Mouse (Mus musculus) CH12.LX (cell line): ENCODE results near the gene Btbd17.

Experiments
- BHLHE40 ChIP-seq: IDR thresholded peaks from 2 replicates; pipeline ENCODE4 v1.6.1; 2011; ENCODE audit warnings: mild to moderate bottlenecking, low read depth, low read length, improper control_type of control experiment
- CHD2 ChIP-seq: IDR thresholded peaks from 2 replicates; pipeline ENCODE4 v1.6.1; 2011; ENCODE audit warnings: low read length, improper control_type of control experiment
- CTCF ChIP-seq, 2 experiments: IDR thresholded peaks in 1 of 2; conservative IDR thresholded peaks in 1 of 2; 2 replicates each; pipeline ENCODE4 v1.5.1; 2011 to 2012; ENCODE audit warnings: low read depth in 2 of 2, low read length in 2 of 2, improper control_type of control experiment in 1 of 2, inconsistent platforms in 1 of 2, mild to moderate bottlenecking in 1 of 2, moderate library complexity in 1 of 2
- IRF4 ChIP-seq: IDR thresholded peaks from 2 replicates; pipeline ENCODE4 v1.6.1; 2014; ENCODE audit warnings: low read depth, mild to moderate bottlenecking, inconsistent platforms, low read length, improper control_type of control experiment
- JUN ChIP-seq: IDR thresholded peaks from 2 replicates; pipeline ENCODE4 v1.6.1; 2011; ENCODE audit warnings: low read depth, mild to moderate bottlenecking, low read length, improper control_type of control experiment, moderate library complexity; ENCODE audit not compliant: insufficient read depth
- KAT2A ChIP-seq: IDR thresholded peaks from 2 replicates; pipeline ENCODE4 v1.6.1; 2012; ENCODE audit warnings: low read length, improper control_type of control experiment, inconsistent platforms; ENCODE audit not compliant: insufficient replicate concordance
- USF1 ChIP-seq: IDR thresholded peaks from 2 replicates; pipeline ENCODE4 v1.6.1; 2014; ENCODE audit warnings: low read depth, mild to moderate bottlenecking, inconsistent platforms, low read length, improper control_type of control experiment

DNA sequence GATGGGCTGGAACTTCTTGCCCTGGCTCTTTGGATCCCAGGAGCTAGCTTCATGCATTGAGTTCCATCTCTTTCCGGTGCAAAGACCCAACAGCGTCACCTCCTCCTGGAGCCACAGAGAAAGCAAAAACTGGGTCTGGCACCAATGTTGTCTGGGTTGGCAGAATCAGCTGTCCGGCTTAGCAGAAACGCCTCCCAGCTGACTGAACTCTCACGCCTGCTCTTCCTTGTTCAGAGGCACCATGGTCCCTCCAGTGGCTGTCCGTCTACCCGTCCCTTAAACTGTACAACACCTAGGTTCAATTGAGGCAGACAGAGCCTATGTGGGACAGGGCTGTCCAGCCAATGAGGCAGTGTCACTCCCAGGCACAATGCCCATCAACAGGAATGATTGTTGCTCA lies 1.4 kb upstream of the Btbd17 start:
- TF ChIP-seq CTCF (conservative IDR thresholded peaks at IDR 0.05 in 1 of 2, IDR thresholded peaks at IDR 0.05 in 1 of 2; ENCODE audit: low read depth in 2 of 2, low read length in 2 of 2) (no peak), USF1 (no peak), KAT2A (no peak), IRF4 (no peak), JUN (no peak), CHD2 (no peak), BHLHE40 (no peak)
